Mouse (Mus musculus) intestine, postnatal 0 days (tissue): ENCODE data around the gene Gm826. TPM values are rescaled to one million over a fixed set of nuclear protein-coding genes. Genes with fewer than 3 reads are reported as not detected.

ENCODE experiments used
- ATAC-seq: fragments of 200-750 bp; cut with Nextera tagmentation; 2 replicates; pipeline ENCODE4 v1.8.0; 2017; ENCODE audit warnings: mild to moderate bottlenecking, moderate TSS enrichment, moderate library complexity
- H3K27ac ChIP-seq: fragments of 300-500 bp; sonication (generic); 2 replicates; pipeline ENCODE4 v1.5.1; 2014; ENCODE audit warnings: mild to moderate bottlenecking, low read depth, low read length, moderate library complexity
- H3K27me3 ChIP-seq: fragments of 300-500 bp; sonication (generic); replicated peaks from 2 replicates; pipeline ENCODE4 v1.6.1; 2014; ENCODE audit warnings: low read length, mixed read lengths; ENCODE audit not compliant: control insufficient read depth, insufficient read depth
- H3K36me3 ChIP-seq: fragments of 300-500 bp; sonication (generic); 2 replicates; pipeline ENCODE4 v1.6.1; 2014; ENCODE audit warnings: mild to moderate bottlenecking, moderate library complexity; ENCODE audit not compliant: control insufficient read depth, insufficient read depth
- H3K4me1 ChIP-seq: fragments of 300-500 bp; sonication (generic); replicated peaks from 2 replicates; pipeline ENCODE4 v1.6.1; 2014; ENCODE audit warnings: antibody characterized with exemption, low read length, mixed read lengths; ENCODE audit not compliant: control insufficient read depth, insufficient read depth
- H3K4me2 ChIP-seq: fragments of 300-500 bp; sonication (generic); replicated peaks from 2 replicates; pipeline ENCODE4 v1.6.1; 2014; ENCODE audit warnings: low read depth, mild to moderate bottlenecking, moderate library complexity
- H3K4me3 ChIP-seq: fragments of 300-500 bp; sonication (generic); 2 replicates; pipeline ENCODE4 v1.5.1; 2014; ENCODE audit warnings: low read depth, low read length
- H3K9ac ChIP-seq: fragments of 300-500 bp; sonication (generic); 2 replicates; pipeline ENCODE4 v1.6.1; 2014; ENCODE audit warnings: mild to moderate bottlenecking, low read depth, low read length
- H3K9me3 ChIP-seq: fragments of 300-500 bp; sonication (generic); 2 replicates; pipeline ENCODE4 v1.6.1; 2016; ENCODE audit warnings: mixed run types; ENCODE audit not compliant: control insufficient read depth
- CTCF ChIP-seq: sonication (generic); IDR thresholded peaks from 2 replicates; pipeline ENCODE4 v1.5.1; 2016; ENCODE audit warnings: low read depth, mild to moderate bottlenecking, control low read depth, antibody characterized with exemption, moderate library complexity
- WGBS: fragments of 180-500 bp; shearing (Covaris S2); extraction: QIAGEN DNeasy Blood & Tissue Kit; methylation state at CpG from one replicate; pipeline ENCODE4 v1.1.7; 2014; 5-methylcytosine and 5-hydroxymethylcytosine counted together
- polyA plus RNA-seq: library from polyadenylated mRNA; unstranded; fragments of >200 nt; fragmentation: Nextera tagmentation; extraction: Ambion mirVana; gene quantifications from 2 replicates; pipeline ENCODE4 v1.2.1, GENCODE M21; 2015

Gm826 gene
- polyA plus RNA-seq, 1 experiment from 2014 or later = 6.2 TPM

DNA sequence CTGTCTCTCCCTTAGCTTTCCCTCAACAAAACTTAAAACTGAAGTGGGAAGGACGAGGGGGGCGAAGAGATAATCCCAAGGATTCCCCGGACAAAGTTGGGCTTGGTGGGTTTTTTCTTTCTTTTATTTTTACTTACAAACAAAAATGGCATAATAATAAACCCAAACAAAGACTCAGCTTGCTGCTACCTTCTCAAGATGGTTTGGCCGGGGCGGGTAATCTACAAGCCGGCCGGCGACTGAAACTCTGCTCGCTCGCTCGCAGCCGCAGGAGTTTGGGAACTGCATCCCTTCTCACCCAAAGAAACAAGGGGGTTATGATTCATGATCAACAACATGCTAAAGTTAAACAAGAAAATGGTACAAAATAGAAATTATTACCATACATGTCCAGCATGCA is 30.7 kb upstream of the Gm826 start:
- Histone ChIP-seq H3K4me3 (peak overlapping the region; percentile 72), H3K9ac (peak overlapping the region; percentile 79), H3K27me3 (peaks cover 54% of the 10 kb centered on the region), H3K4me2 (peak overlapping the region; percentile 94), H3K36me3 (peaks cover 12% of the 10 kb centered on the region; the same call in 1 of the 2 replicates), H3K27ac (no peak overlapping the region), H3K9me3 (no peaks in the 10 kb centered on the region), H3K4me1 (peaks cover 3% of the 10 kb centered on the region; the same call in 1 of the 2 replicates)
- ATAC-seq = no peak
- no peak for TF ChIP-seq CTCF
- 9% methylated on average over 12 of the region's 12 CpGs for WGBS

DNA sequence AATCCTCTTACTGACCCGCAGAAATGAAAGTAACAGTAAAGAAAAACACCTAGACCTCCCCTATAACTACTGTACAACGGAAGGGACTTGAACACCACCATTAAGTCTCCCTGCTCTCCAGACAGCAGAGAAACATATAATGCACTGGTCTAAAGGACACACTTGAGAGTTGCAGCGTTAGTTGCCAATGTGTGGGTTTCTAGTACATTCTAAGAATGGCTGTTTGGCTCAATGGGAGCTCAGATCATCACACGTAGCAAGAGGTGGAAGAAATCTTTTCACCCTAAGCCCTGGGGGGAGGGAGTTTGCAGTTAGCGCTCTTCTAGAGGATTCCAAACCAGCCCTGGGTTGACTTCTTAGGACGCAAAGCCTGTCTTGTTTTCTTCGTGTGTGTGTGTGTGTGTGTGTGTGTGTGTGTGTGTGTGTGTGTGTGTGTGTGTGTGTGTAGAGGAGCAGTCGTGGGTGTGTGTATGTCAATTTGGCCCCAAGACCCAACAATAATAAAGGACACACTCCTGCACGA is 30.2 kb upstream of the Gm826 start:
- WGBS = 10% methylated on average over 9 of the region's 9 CpGs
- peak overlapping the region; percentile 79 for H3K9ac ChIP-seq
- no peak for ATAC-seq
- H3K4me1 ChIP-seq = peaks cover 3% of the 10 kb centered on the region; the same call in 1 of the 2 replicates
- peaks cover 54% of the 10 kb centered on the region for H3K27me3 ChIP-seq
- no peak for TF ChIP-seq CTCF
- peaks cover 12% of the 10 kb centered on the region; the same call in 1 of the 2 replicates for H3K36me3 ChIP-seq
- peak overlapping the region; percentile 94 for H3K4me2 ChIP-seq
- H3K9me3 ChIP-seq = no peaks in the 10 kb centered on the region
- H3K27ac ChIP-seq = no peak overlapping the region
- H3K4me3 ChIP-seq = peak overlapping the region; percentile 72

DNA sequence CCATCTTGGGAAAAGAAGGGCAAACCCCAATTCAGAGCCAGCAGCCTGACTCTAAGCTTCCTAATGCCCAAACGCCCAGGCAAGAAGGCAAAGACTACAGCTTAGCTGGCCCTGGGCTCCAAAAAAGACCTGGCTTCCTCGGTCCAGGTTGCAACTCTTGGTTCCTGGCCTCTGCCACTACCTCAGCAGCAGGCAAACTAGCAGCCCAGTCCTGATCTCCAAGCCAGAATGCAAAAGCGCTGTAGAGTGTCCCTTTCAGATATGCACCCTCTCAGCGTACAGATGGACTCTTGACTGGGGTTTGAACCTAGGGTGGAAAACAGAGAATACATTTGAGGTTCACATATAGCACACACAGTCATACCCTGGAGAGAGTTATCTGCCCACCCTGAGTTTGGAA is 29.2 kb upstream of the Gm826 start:
- Histone ChIP-seq H3K4me1 (0 out of 2 replicates have a peak, but pooled peaks cover 3% of the 10 kb centered on the region), H3K27ac (no peak overlapping the region), H3K4me2 (peak overlapping the region; percentile 94), H3K27me3 (peaks cover 54% of the 10 kb centered on the region), H3K36me3 (peaks cover 12% of the 10 kb centered on the region; the same call in 1 of the 2 replicates), H3K4me3 (peak overlapping the region; percentile 72), H3K9ac (no peak overlapping the region), H3K9me3 (no peaks in the 10 kb centered on the region)
- 43% methylated on average over 4 of the region's 4 CpGs for WGBS
- TF ChIP-seq CTCF = no peak
- no peak for ATAC-seq

DNA sequence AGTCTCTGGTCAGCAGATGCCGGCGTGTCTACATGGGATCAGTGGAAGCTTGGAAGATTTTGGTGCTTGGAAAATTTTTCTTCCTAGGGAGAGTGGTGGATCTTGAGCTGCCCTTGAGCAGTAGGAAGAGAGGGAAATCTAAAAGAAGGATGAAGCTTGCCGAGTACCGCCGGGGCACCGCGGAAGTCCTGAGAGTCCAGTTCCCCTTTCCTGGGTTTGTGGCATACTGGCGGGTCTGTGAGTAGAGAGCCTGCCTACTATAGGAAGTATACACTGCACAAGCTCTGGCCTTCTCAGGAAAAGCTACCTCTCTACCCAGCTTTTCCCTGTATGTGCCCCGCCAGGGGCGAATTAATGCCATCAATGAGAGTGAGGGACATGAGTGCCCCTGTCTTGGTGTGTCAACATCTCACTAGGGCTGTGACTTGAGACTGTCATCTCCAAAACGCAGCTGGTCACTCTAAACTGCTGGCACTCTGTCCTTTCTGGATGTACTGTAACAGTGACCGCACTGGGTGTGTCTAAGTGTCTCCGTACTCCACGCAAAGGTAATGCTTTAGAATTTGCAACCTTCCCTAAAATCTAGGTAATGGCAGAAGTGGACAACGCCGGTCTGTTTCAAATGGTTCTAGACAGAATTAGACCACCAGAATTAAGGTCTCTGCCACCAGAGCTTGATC is 27.6 kb upstream of the Gm826 start:
- TF ChIP-seq CTCF = no peak
- 20% methylated on average over 16 of the region's 16 CpGs for WGBS
- no peak overlapping the region for H3K4me3 ChIP-seq
- no peak for ATAC-seq
- H3K9me3 ChIP-seq = no peaks in the 10 kb centered on the region
- H3K27me3 ChIP-seq = peaks cover 56% of the 10 kb centered on the region
- peaks cover 12% of the 10 kb centered on the region; the same call in 1 of the 2 replicates for H3K36me3 ChIP-seq
- H3K4me2 ChIP-seq = 0 out of 2 replicates have a peak overlapping the region, but pooled peaks have one; percentile 3
- H3K27ac ChIP-seq = no peak overlapping the region; the same call in 1 of the 2 replicates
- no peaks in the 10 kb centered on the region for H3K4me1 ChIP-seq
- no peak overlapping the region for H3K9ac ChIP-seq

DNA sequence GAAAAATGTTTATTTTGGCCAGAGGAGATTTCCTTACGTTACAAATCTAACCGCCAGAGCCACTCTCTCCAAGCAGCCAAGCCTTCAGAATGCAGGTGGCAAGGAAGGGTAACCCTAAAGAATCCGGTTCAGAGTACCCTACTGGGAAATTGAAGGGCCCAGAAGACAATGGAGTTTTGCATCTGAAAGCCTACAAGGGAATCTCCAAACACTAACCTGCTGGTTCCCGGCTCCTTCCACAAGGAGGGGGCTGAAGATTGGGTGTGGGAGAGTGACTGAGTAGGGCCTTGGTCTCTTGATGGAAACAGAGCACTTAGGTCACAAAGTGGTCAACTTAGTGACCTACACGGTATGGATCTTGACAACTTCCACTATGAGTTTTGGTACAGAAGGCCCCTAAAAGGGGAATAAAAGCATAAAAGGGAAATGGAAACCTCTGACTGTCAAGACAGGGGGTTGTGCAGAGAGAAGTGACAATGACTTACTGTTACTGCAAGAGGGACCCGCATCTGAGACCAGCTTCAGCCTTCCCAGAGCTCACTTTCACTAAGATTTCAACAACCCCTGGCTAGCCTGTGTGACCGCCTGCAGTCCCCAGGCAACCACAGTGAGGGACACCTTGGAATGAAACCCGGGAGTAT is 26.4 kb upstream of the Gm826 start:
- Histone ChIP-seq H3K9me3 (no peaks in the 10 kb centered on the region), H3K4me1 (no peaks in the 10 kb centered on the region), H3K27me3 (peaks cover 58% of the 10 kb centered on the region), H3K36me3 (peaks cover 12% of the 10 kb centered on the region; the same call in 1 of the 2 replicates), H3K4me3 (no peak overlapping the region), H3K27ac (no peak overlapping the region), H3K9ac (no peak overlapping the region), H3K4me2 (no peak overlapping the region)
- no peak for ATAC-seq
- TF ChIP-seq CTCF = no peak
- 15% methylated on average over 8 of the region's 8 CpGs for WGBS

DNA sequence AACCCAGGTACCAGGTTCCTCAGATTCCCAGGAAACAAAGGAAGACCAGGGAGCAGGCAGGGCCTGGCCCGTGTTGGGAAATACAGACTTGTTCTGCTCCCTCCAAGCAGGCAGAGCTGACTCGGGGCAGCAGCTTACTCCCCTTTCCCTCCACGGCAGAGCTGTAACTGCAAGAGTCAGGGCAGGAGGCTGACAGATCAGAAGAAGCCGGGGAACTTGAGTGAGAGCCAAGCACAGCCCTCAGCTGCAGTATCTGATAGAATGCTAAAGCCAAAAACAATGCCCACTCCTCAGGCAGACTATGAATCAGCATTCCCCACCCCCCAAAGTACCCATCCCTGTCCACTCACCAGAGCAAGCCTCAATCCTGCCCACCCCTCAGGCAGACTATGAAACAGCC is 24.9 kb upstream of the Gm826 start:
- H3K4me2 ChIP-seq = no peak overlapping the region
- H3K9me3 ChIP-seq = no peaks in the 10 kb centered on the region
- TF ChIP-seq CTCF = no peak
- no peaks in the 10 kb centered on the region for H3K4me1 ChIP-seq
- WGBS = 23% methylated on average over 4 of the region's 4 CpGs
- ATAC-seq = no peak
- H3K9ac ChIP-seq = no peak overlapping the region
- no peak overlapping the region for H3K4me3 ChIP-seq
- peaks cover 58% of the 10 kb centered on the region for H3K27me3 ChIP-seq
- H3K27ac ChIP-seq = peak overlapping the region; percentile 28
- H3K36me3 ChIP-seq = peaks cover 12% of the 10 kb centered on the region; the same call in 1 of the 2 replicates
